Mouse (Mus musculus): ENCODE results near the gene Slc12a8.

The Slc12a8 gene

DNA sequence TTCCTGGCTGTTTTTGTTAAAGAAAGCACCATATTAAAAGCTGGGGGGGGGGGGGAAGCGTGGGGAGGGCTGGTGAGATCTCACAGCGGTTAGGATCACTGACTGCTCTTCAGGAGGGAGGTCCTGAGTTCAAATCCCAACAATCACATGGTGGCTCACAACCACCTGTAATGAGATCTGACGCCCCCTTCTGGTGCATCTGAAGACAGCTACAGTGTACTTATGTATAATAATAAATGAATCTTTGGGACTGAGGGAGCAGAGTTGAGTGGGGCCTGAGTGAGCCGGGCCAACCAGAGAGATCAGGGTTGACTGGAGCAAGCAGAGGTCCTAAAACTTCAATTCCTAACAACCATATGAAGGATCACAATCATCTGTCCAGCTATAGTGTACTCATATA lies 155.1 kb downstream of the Slc12a8 start:
- DNase-seq (ENCODE audit: low read depth in 1 of 2, low spot score in 2 of 2), result no peak

DNA sequence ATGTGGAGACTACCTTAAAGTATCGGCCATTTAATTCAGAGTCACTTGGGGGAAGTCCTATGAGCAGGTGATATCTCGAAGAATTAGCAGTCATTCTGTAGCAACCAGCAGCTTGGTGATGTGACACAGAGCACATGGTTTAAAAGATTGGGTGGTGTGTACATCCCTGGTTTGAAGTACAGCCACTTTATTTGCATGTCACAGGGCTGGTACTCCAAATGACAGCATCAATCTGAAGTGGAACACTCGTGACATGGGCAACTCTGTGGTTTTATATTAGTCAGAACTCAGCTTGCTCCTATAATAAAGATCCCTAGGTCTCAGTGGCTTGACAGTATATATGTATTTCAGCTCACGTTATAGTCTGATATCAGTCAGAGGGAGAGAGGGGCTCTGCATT lies 155.5 kb downstream of the Slc12a8 start:
- no peak for DNase-seq (ENCODE audit: low read depth in 1 of 2, low spot score in 2 of 2)

DNA sequence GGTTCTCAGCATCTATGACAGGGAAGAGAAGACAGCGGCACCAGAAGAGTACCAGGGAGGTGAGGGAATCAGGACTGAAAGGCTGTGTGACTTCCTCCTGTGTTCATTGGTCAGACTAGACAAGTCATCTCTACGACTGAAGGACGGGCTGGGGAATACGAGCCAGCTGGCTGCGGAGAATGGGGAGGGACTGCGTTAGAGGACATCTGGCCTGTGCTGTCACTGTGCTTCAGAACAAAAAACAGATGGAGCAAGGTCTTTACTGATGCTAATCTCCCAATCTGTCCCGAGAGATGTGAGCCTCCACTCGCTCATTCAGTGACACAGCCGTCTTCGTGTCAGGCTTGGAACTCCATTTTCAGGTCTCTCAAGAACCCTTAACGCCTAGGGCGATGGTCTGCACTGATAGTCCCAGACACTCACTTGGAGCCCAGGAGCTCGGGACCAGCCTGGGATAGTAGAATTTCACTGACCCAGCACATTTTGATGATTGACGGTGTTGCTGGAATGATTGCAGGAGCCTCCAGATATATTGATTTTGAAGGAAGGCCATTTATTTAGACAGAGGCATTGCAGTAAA lies 156.5 kb downstream of the Slc12a8 start:
- DNase-seq (ENCODE audit: low read depth in 1 of 2, low spot score in 2 of 2), result no peak

DNA sequence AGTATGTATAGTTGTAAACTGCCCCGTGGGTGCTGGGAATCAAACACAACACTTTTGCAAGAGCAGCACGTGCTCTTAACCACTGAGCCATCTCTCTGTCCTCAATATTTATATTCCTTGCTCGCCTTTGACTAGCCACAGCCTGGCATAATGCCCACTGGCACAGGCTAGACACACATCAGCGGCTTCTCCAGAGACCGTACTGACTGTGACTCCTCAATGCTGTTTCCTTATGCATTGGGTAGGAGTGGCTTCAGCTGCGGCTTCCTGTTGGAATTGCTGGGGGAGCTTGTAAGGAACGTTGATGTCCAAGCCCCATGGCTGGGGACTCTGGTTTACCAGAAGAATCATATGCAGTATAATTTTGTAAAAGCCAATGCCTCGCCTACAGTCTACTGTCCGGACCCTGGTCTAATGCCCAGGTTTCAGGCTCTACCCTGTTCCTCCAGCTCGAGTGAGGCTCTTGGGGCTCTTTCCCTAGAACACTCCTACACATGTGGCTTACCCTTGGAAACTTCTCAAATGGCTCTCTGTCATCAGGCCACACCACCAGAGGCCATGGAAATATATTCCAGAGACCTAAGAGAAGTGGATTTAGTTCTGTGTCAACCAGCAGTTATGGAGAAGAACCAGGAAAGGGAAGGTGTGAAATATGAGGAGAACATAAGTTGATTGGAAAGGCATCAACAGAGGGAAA lies 158.2 kb downstream of the Slc12a8 start:
- no peak for DNase-seq (ENCODE audit: low read depth in 1 of 2, low spot score in 2 of 2)

DNA sequence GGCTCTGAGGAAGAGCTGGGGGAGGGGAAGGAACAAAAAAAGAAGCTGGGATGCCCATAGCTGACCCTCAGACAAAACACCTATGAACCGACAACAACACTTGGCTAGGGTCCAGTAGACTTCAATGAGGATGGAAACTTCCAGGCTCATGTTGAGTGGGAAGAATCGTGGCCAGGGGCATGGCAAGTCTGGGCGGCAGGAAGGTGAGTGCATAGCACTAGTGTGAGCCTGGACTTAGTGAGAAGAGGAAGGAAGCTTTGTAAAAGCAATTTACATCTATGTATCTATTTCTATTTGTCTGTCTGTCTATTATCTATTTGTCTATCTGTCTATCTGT lies 158.7 kb downstream of the Slc12a8 start:
- DNase-seq (ENCODE audit: low read depth in 1 of 2, low spot score in 2 of 2), result no peak

DNA sequence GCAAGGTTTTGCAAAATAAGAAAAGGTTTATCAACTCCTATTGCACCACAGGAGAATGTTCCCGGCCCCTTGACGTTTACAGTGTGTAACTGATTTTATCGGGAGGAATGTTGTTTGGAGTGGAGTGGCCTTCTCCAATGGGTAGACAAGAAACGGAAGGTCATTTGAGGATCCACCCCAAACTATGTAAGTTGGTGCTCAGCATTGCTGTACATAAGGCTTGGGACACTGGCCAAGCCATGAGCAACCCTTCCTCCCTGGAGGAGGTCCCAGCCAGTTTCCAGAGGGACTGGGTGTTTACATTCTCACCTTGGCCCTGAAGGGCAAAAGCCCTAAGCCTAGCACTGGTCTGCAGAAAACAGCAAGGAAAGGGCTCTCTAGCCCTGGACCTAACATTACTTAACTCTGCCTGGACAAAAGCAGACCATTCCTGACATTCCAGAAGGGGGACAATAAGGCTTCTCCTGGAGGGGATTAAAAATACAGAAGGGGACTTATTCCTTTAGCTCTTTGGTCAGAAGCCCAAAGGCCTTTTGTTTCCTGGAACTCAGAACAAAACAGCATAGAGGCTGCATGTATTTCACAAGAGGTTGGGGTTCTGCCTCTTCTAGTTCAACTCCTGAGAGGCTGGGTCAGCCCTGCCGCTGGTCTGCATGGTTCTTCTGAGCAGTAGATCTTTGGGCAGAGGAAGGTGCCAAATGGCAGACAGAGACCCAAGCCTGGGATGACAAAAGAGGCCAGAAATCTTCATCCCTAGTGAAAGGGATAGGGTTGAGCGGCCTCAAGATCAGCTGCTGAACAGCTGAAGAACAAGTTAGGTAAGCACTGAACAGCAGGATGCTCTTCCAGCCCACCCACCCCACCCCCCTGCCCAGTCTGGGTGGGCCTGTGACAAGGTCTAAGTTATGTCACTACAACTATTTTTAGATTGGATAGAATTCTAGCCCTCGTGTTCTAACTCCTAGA lies 159.5 kb downstream of the Slc12a8 start:
- DNase-seq (ENCODE audit: low read depth in 1 of 2, low spot score in 2 of 2), result no peak

DNA sequence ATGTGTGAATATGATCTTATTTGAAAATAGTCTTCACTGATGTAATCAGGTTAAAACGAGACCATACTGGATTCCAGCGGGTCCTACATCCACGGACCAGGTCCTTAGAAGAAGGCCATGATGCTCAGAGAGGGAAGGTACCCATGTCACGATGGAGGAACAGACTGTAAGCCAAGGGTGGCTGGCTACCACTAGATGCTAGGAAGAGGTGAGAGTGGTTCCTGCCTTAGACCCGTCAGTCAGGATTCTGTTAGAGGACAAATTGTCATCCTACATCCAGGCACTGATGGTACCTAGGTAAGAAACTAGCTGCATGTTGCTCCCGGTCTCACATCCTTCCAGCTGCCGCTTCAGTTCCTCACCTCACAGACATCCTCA lies 160.2 kb downstream of the Slc12a8 start:
- no peak for DNase-seq (ENCODE audit: low read depth in 1 of 2, low spot score in 2 of 2)

DNA sequence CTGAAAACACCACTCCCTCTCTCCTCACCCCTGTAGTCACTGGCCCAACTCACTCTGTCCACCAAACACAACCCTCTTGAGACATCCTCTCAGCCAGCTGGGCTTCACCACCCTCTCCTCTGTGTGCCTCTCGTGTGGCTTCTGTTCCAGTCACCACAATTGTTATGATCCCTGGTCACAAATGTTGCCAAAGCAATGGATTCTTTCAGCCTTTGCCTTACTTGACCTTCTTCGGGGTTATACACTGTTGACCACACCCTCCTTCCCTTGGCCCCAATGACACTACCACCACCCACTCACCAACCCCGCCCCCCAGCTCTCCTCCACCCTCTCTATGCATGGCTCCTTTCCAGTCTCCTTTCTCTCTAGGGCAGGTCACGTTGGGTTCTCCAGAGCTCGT lies 160.8 kb downstream of the Slc12a8 start:
- DNase-seq (ENCODE audit: low read depth in 1 of 2, low spot score in 2 of 2), result no peak

DNA sequence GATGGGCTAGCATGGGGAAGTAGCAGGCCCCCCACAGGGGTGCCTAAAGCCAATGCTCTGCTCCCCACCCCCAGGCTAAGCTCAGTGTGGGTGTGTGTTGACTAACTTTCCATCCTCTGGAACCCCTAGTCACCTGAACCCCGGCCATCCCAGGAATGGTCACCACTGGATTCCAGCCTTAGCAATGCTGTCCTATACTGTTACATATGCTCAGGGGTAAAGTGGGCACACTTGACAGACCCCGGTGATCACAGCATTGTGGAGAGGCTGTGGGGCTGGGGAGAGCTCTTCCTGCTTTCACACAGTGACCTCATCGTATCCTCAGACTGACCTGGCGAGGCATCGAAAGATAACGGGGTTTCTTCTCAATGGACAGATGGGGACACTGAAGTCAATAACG lies 163.1 kb downstream of the Slc12a8 start:
- DNase-seq (ENCODE audit: low read depth in 1 of 2, low spot score in 2 of 2), result no peak

DNA sequence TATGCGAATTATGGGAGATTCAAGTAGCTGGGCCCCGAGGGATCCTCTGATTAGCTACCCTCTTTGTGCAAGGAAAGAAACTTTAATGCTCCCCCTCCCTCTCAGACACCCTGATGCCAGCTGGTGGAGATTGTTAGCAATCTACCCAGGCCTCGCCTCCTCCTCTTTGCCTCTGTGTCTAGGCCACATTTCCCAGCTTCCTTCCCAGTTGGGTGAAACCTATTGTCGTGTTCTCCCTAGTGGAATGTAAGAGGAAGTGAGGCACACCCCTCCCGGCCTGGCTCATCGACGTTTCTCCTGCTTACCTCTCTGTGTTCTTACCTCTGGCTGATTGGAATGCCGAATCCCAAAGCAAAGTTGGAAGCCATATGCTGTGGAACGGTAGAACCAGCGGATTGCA lies 163.7 kb downstream of the Slc12a8 start:
- no peak for DNase-seq (ENCODE audit: low read depth in 1 of 2, low spot score in 2 of 2)

DNA sequence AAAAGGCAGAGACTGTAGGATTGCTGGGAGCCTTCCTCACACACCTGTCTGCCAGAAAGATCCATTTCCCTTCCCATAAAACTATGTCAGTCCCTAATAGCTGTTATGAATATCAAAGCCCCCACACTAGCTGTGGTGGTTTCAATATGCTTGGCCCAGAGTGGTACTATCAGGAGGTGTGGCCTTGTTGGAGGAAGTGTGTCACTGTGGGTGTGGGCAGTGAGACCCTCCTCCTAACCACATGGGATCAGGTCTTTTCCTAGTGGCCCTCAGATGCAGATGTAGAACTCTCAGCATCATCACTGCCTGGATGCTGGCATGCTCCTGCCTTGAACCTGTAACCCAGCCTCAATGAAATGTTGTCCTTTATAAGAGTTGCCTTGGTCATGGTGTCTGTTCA lies 164.5 kb downstream of the Slc12a8 start:
- no peak for DNase-seq (ENCODE audit: low read depth in 1 of 2, low spot score in 2 of 2)

DNA sequence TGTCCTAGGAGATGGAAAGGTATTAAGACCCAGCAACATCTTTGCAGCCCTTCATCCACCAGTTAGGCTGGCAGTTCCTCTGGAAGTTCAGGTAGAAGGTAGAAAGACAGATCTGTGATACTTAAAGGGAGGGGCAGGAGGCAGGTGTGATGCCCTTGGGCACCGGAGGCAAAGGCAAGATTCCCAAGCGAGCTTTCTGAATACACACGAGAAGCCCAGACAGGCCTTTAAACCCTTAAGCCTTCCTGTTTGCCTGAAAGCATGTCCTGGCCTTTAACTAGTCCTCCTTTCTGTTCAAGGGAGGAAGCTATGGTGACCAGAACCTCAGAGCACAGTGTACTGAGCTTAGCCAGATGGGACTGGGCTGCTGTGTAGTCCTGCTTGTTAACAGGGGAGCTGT lies 165.5 kb downstream of the Slc12a8 start:
- DNase-seq (ENCODE audit: low read depth in 1 of 2, low spot score in 2 of 2), result no peak

DNA sequence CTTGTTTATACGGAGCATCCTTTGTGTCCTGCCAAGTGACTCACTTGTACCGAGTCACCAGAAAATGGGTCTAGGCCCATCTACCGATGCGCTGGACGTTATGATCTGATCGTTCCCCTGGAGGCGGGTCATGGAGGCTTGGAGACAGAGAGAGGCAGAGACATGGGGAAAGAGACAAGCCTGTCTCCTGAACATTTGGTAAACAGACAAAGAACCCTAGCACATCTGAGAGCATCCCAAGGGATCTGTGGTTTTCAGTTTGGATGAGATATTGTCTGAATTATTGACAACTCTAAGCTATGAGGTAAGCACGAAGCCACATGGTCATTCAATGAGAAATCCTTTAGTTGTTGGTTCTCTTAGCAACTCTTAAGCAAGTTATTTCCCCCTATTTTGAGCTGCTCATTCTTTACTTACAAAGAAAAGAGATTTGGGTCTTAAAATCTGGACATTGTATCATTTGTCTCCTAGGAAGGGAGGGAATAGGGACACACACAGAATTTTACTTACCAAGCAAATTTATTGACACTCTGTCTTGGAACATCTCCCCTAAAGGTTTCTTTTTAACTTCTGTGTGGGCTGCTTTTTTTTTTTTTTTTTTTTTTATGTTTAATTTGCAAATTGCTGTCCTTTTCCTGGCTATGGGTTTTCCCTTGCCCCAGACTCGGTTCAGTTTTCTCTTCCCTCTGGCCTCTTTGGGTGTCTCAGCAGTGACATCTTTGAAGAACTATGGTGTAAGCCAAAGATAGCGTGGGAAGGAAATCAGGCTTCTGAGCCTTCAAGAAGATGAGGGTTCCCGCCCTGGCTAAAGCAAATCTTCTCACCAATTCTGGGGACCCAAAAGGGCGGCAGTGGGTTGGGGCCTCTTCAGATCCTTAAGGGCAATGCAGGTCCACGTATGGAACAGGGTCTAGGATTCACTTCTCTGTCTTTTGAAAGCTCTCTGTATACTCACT lies 166.4 kb downstream of the Slc12a8 start:
- DNase-seq (ENCODE audit: low read depth in 1 of 2, low spot score in 2 of 2), result no peak

DNA sequence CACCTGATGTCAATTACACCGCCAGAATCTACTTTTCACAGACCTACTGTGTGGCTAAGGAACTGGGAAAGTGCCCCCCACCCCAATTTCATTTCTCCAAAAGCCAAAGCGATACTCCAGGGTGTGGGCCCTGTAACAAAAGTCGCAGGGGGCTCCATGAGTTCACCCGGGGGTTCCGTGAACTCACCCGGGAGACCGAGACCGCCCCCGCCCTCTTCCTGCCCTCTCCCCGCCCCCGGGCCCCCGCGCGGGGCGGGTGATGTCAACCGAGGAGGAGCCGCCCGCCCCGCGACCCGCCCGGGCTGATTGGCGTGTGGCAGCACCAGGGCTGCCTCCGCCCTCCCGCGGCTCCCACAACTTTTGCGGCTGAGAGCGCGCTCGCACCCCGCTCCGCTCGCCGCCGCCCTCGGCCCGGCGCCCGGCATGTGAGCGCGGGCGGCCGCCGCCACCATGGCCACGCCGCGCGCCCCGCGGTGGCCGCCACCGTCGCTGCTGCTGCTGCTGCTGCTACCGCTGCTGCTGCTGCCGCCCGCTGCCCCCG lies 167.1 kb downstream of the Slc12a8 start, which contains the start of gene Heg1:
TSS of gene Heg1 (plus strand) at position 209 of the 541 bp plus-strand sequence.
- DNase-seq (ENCODE audit: low read depth in 1 of 2, low spot score in 2 of 2), result peak in 1 of 2 experiments; percentile 60

DNA sequence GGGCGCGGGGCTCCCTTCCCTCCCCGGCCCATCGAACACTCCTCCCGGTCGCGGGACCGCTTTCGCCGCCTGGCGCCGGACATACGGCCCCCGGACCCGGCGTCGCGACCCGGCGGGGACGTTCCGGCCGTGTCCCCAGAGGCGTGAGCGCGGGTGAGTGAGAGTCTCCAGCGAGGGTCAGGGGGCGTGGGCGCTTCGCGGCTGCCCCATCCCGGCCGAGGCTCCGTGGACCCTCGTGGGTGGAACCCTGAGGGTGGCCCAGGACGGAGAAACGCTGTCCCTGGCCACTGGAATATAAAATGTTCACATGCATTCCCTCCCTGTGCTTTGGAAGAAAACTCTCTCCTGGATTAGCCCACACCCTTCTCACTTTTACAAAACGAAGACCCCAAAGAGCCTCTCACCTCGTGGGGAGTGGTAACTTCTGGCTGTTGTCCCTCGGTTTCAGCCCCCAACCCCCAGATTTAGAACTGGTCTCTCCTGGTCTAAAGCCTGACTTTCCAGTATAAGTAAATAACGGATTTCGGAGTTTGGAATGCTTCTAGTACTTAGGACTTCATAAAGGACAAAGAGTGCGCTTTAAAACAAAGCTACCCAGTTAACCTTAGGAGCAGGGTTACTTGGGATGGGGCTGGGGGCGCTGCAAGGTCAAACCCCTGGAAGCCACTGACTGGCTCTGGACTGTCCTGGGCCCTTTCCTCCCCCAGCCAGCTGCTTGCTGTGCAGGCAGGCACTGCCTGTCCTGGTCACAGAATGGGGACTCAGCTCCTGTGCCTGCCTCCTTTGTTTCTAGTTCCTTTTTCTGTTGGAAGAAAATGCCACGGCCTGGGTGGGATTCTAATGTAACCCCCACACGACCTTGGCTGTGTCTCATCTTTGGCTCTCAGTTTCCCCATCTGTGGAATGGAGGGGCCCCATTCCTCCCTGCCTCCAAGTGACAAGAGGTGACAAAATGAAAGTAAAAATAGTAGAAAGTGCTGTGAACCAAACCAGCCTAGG lies 167.9 kb downstream of the Slc12a8 start:
- peak in 1 of 2 experiments; percentile 29 for DNase-seq (ENCODE audit: low read depth in 1 of 2, low spot score in 2 of 2)

DNA sequence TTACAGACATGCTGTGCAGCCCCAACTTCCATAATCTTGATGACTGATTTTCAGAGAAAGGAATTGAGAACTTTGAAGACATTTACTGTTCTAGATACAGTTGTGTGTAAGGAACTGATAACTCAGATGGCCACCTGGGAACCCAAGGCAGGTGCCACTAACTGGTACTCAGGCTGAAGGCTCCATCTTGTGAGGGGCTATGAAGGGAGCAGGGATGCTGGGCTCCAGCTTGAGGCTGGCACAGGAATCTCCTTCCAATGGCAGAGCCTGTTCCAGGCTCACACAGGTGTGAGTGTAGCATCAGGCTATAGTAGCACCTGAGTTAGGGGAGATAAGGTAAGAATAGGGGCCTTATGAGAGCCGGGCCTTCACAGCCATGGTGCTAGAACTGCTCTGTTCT lies 168.9 kb downstream of the Slc12a8 start:
- no peak for DNase-seq (ENCODE audit: low read depth in 1 of 2, low spot score in 2 of 2)

DNA sequence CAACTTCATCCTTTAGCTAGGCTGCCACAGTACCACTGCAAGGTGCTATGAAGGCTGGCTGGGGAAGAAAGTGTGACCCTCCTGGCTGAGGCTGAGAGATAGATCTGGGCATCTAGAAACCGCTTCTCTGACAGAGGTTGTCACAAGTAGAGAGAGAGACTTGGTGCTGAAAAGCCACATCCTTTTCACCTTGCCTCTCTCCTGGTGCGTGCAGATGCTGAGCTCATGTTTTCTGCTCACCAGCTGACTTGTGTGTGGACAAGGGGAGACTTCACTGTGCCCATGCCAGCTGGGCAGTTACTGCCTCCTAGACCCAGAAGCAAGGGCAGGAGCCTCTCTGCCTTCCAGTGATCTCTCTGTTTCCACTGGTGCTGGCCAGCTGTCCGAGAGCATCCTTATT lies 170.6 kb downstream of the Slc12a8 start:
- DNase-seq (ENCODE audit: low read depth in 1 of 2, low spot score in 2 of 2), result no peak

DNA sequence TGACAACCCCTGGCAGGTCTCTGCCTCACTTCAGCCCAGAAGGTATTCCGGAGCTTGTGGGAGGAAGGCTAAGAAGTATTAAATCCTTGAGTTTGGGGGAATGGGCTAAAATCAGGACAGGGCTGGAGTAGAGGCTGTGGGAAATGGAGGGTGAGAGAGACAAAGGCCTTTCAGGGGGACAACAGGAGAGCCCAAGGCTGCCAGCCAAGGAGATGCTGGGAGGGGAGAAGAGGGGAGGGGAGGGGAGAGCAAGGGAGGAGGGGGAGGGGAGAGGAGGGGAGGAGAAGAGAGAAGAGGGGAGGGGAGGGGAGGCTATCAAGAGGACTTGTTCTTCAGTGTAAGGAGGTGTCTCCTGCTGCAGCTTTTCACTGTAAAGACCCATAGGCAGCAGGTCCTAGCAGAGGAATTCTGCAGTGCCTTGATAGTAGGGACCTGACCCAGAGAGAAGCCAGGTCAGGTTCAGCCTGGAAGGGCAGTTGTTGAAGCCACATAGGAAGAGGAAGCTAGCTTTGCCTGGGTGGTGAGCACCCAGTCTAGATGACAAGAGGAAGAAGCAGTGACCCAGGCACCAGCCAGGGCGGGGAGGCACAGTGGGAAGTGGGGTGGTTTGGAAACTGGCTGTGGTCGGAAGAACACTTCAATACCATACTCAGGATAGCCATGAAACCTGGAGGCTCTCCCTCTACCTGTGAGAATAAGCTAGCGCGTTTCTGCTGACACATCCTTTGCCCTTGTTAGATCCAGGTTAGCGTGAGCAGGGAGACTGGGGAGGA lies 174.0 kb downstream of the Slc12a8 start:
- peak; percentile 45 to 73 for DNase-seq (ENCODE audit: low read depth in 1 of 2, low spot score in 2 of 2)

DNA sequence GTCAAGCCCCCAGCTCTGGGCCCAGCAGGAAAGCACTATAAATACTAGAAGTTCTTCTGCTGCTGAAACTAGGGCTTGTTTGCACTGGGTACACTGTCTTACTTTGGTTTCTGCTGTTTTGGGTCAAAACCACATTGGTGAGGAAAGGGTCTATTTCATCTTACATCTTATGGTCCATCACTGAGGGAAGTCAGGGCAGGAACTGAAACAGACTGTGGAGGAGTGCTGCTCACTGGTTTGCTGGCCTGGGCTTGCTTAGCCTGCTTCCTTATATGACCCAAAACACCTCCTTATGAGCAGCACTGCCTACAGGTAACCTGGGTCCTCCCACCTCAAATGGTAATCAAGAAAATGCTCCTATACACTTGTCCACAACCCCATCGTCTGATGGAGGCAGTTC lies 176.4 kb downstream of the Slc12a8 start:
- DNase-seq (ENCODE audit: low read depth in 1 of 2, low spot score in 2 of 2), result no peak

Data from monocyte, adult 2 months (primary cell).